Mouse (Mus musculus) lung, postnatal 0 days (tissue): ENCODE results near the gene Snapin. TPM values are rescaled to one million over a fixed set of nuclear protein-coding genes. Genes with fewer than 3 reads are reported as not detected.

Source experiments
- ATAC-seq: fragments of 200-750 bp; cut with Nextera tagmentation; 2 replicates; pipeline ENCODE4 v1.8.0; 2017; ENCODE audit warnings: moderate library complexity
- DNase-seq: peaks from one replicate; pipeline ENCODE4 v3.0.0-alpha.2; 2016; ENCODE audit warnings: low spot score
- H3K27ac ChIP-seq: fragments of 300-500 bp; sonication (generic); 2 replicates; pipeline ENCODE4 v1.5.1; 2014; ENCODE audit warnings: antibody characterized with exemption, mild to moderate bottlenecking, low read length, mixed read lengths
- H3K27me3 ChIP-seq: fragments of 300-500 bp; sonication (generic); replicated peaks from 2 replicates; pipeline ENCODE4 v1.6.1; 2014; ENCODE audit warnings: low read length, mixed read lengths; ENCODE audit not compliant: insufficient read depth
- H3K36me3 ChIP-seq: fragments of 300-500 bp; sonication (generic); 2 replicates; pipeline ENCODE4 v1.6.1; 2014; ENCODE audit warnings: low read length, mixed read lengths; ENCODE audit not compliant: insufficient read depth
- H3K4me1 ChIP-seq: fragments of 300-500 bp; sonication (generic); 2 replicates; pipeline ENCODE4 v1.6.1; 2014; ENCODE audit warnings: antibody characterized with exemption, low read depth, low read length, mixed read lengths; ENCODE audit not compliant: insufficient read depth
- H3K4me2 ChIP-seq: fragments of 300-500 bp; sonication (generic); replicated peaks from 2 replicates; pipeline ENCODE4 v1.6.1; 2014; ENCODE audit warnings: low read depth, mild to moderate bottlenecking, low read length, moderate library complexity, mixed read lengths
- H3K4me3 ChIP-seq: fragments of 300-500 bp; sonication (generic); 2 replicates; pipeline ENCODE4 v1.5.1; 2014; ENCODE audit warnings: low read depth, low read length
- H3K9ac ChIP-seq: fragments of 300-500 bp; sonication (generic); replicated peaks from 2 replicates; pipeline ENCODE4 v1.6.1; 2014; ENCODE audit warnings: low read depth, mild to moderate bottlenecking
- H3K9me3 ChIP-seq: fragments of 300-500 bp; sonication (generic); 2 replicates; pipeline ENCODE4 v1.6.1; 2016; ENCODE audit warnings: low read length, mixed read lengths
- CTCF ChIP-seq: IDR thresholded peaks from 2 replicates; pipeline ENCODE4 v1.5.1; 2016; ENCODE audit warnings: antibody characterized with exemption, mild to moderate bottlenecking
- EP300 ChIP-seq: IDR thresholded peaks from 2 replicates; pipeline ENCODE4 v1.6.1; 2016; ENCODE audit warnings: antibody characterized with exemption, mild to moderate bottlenecking, control low read depth
- whole genome bisulfite sequencing: fragments of 180-500 bp; shearing (Covaris S2); extraction: QIAGEN DNeasy Blood & Tissue Kit; methylation state at CpG from one replicate; pipeline ENCODE4 v1.1.7; 2014; 5-methylcytosine and 5-hydroxymethylcytosine counted together
- polyA plus RNA-seq: library from polyadenylated mRNA; unstranded; fragments of >200 nt; fragmentation: Nextera tagmentation; extraction: Ambion mirVana; gene quantifications from 2 replicates; pipeline ENCODE4 v1.2.1, GENCODE M21; 2015

Snapin gene
- polyA plus RNA-seq, result 97.9 and 101 TPM in 2 replicates

DNA sequence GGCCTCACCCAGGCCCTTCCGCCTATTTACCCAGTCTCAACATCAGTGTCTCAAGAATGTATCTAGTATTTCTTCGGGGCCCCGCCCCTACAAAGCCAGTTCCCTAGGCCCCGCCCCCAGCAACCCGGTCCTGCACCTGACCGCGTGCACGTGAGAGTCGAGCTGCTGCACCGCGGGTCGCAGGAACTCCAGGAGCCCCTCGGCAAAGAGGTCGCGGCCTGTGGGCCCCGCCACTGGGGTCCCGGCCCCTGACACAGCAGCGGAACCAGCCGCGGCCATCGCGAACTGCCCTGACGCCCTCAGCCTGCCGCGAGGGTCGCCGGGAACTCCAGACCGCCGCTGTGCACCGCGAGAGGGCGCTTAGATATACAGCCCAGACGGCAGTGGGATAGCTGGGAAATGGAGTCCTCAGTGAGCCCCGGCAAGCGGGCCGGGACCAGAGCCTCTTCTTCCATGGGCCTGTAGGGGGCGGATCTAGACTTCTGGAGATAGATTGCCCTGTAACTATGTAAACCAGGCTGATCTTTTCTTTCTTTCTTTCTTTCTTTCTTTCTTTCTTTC lies at the start of gene Snapin:
Snapin (minus strand) TSS at position 338 of the 561 bp plus-strand sequence.
- Histone ChIP-seq H3K4me3 (peak within 1 kb of the TSS; percentile 85), H3K36me3 (peaks cover 5% of the 10 kb centered on the region; the same call in 1 of the 2 replicates), H3K9ac (peak within 1 kb of the TSS; percentile 70), H3K9me3 (no peaks in the 10 kb centered on the region), H3K27me3 (no peaks in the 10 kb centered on the region), H3K4me1 (0 out of 2 replicates have a peak, but pooled peaks cover 4% of the 10 kb centered on the region), H3K4me2 (peak within 1 kb of the TSS; percentile 59), H3K27ac (peak within 1 kb of the TSS; percentile 93)
- ATAC-seq, result peak; percentile 98
- under 1% methylated on average over 37 of the region's 37 CpGs for WGBS
- DNase-seq, result peak; percentile 99
- TF ChIP-seq EP300, result no peak
- peak; percentile 97 for TF ChIP-seq CTCF

DNA sequence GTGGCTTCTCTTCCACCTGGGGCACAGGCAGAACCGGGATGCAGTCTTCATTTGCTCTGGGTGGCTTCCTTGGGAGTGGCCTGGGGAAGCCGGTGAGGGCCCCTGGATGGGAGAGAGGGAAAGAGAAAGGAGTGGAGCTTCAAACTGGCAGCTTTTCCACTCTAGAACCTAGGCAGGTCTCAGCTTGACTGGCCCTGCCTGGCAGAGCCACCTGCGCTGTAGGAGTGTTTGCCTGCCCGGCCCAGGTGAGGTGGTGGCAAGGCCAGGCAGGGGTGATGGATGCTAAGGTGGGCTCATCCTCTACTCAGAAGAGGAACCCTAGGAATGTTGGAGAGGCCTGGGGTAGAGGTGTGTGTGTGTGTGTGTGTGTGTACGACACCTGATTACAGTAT lies 47.1 kb upstream of the Snapin start:
- peak overlapping the region; percentile 87 for H3K27ac ChIP-seq
- 55% methylated on average over 5 of the region's 5 CpGs for WGBS
- H3K9me3 ChIP-seq, result no peaks in the 10 kb centered on the region
- ATAC-seq, result no peak
- no peak for DNase-seq
- peak overlapping the region; percentile 48 for H3K4me2 ChIP-seq
- no peaks in the 10 kb centered on the region; the same call in 1 of the 2 replicates for H3K4me1 ChIP-seq
- peak overlapping the region; percentile 34 for H3K4me3 ChIP-seq
- H3K36me3 ChIP-seq, result no peaks in the 10 kb centered on the region
- no peaks in the 10 kb centered on the region for H3K27me3 ChIP-seq
- H3K9ac ChIP-seq, result peak overlapping the region; percentile 46
- TF ChIP-seq EP300 (no peak), CTCF (no peak)

DNA sequence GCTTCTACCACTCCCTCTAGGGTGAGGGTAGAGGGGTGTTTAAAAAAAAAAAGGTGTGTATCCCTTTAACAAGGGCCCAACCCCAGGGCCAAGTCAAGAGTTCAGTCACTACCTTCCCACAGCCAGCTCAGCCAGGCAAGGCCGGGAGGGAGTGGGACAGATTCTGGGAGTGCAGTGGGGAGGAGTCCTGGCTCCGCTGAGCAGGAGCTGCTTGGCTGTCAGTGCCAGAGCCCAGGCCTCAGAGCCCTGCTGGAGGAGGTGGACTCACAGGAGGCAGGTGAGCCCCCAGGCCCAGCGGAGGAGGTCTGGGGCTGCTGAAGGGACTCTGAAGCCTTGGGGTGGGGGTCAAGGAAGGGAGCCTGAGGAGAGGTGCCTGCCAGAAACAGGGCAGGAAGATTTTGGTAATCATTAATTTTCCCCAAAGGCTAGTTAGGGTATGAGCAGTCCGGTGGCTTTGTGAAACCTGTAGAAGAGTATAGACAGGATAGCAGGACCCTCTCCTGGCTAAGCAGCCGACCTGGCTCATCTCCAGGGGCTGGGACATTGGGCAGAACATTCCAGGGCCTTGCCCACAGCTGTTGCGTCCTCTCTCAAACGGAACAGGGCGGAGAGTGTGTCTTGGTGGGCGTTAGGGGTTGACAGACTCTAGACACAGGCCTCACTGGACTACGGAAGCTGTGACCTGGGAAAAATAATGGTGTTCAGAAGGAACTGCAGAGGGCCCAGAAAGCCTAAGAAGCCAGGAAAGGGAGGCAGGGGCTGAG lies 46.5 kb upstream of the Snapin start, which contains the start of gene S100a16:
S100a16 (plus strand) TSS at position 114 of the 764 bp plus-strand sequence.
- peak within 1 kb of the TSS; percentile 34 for H3K4me3 ChIP-seq
- peak; percentile 87 for ATAC-seq
- peak within 1 kb of the TSS; percentile 48 for H3K4me2 ChIP-seq
- H3K27me3 ChIP-seq, result no peaks in the 10 kb centered on the region
- no peaks in the 10 kb centered on the region for H3K36me3 ChIP-seq
- peak within 1 kb of the TSS; percentile 87 for H3K27ac ChIP-seq
- H3K4me1 ChIP-seq, result no peaks in the 10 kb centered on the region; the same call in 1 of the 2 replicates
- WGBS, result 21% methylated on average over 10 of the region's 10 CpGs
- TF ChIP-seq CTCF, result no peak
- TF ChIP-seq EP300, result no peak
- DNase-seq, result peak; percentile 92
- no peaks in the 10 kb centered on the region for H3K9me3 ChIP-seq
- H3K9ac ChIP-seq, result peak within 1 kb of the TSS; percentile 46

DNA sequence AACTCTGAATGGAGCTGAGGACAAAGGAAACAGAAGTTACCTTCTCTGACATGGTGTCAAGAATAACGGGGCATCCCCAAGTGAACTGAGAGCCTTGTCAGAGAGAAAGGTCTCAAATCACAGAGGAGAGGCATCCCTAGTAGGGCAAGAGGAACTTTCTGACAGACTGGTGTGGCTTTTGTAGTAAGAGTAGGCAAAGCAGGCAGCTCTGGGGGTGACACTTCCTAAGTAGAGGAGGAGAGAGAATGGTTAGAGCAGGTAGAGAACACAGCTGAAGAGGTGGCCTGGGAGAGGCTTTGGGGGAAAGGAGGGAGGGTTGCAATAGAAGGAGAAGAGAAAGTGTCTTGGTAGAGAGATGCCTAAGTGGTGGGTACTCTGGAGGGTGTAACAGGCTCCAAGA lies 44.6 kb upstream of the Snapin start:
- WGBS, result 67% methylated on average over 1 of the region's 1 CpGs
- no peak for ATAC-seq

DNA sequence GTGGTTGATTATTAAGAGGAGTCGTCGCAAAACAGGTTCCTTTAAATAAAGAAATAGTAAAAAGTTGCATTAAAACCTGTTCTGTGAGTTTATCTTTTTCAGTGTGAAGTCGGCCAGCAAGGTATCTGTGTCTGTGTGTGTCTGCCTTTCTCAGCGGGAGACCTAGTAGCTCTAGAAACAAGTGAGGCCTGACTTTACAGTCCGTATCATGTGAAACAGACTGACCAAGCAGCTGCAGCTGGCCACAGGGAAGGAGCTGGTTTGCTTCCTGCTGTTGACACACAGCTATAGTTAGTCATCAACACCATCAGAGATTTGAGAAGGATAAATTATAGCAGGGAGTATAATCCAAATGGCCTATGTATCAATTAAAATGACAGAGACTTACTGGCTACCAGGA lies 40.9 kb upstream of the Snapin start:
- no peak for TF ChIP-seq EP300
- TF ChIP-seq CTCF, result no peak
- Histone ChIP-seq H3K36me3 (no peaks in the 10 kb centered on the region), H3K27me3 (no peaks in the 10 kb centered on the region), H3K4me2 (no peak overlapping the region), H3K9me3 (no peaks in the 10 kb centered on the region), H3K9ac (no peak overlapping the region), H3K4me1 (no peaks in the 10 kb centered on the region), H3K4me3 (no peak overlapping the region), H3K27ac (no peak overlapping the region)
- 51% methylated on average over 5 of the region's 5 CpGs for whole genome bisulfite sequencing
- ATAC-seq, result no peak
- DNase-seq, result no peak

More for the DNA sequence above, 44.6 kb upstream of the Snapin start:
- no peak overlapping the region for H3K27ac ChIP-seq
- H3K4me2 ChIP-seq, result no peak overlapping the region
- H3K9ac ChIP-seq, result no peak overlapping the region
- DNase-seq, result no peak
- no peaks in the 10 kb centered on the region; the same call in 1 of the 2 replicates for H3K4me1 ChIP-seq
- no peaks in the 10 kb centered on the region for H3K27me3 ChIP-seq
- H3K36me3 ChIP-seq, result no peaks in the 10 kb centered on the region
- TF ChIP-seq CTCF (no peak), EP300 (no peak)
- no peaks in the 10 kb centered on the region for H3K9me3 ChIP-seq
- H3K4me3 ChIP-seq, result no peak overlapping the region

DNA sequence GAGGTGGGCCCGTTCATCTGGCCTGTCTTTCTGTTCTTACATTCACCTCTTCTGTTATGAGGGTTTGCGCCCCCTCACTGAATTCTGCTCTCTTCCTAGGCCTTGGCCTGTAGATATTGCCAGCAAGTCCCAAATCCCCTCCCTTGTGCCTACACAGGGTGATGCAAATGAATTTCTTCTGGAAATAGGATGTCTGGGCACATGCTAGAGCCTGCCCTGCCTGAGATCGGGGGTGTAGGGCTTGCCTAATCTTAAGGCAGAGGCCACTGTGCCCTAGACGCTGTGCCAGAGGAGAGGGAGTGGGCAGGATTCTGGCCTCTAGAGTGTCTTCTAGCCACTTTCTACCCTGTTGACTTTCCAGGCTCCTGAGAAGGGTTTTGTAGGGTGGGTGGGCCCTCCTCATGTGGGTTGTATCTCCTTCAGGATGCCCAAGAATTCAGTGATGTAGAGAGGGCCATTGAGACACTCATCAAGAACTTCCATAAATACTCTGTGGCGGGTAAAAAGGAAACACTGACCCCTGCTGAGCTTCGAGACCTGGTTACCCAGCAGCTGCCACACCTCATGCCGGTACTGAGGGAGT lies 36.5 kb upstream of the Snapin start:
- no peaks in the 10 kb centered on the region; the same call in 1 of the 2 replicates for H3K4me1 ChIP-seq
- no peaks in the 10 kb centered on the region for H3K27me3 ChIP-seq
- H3K27ac ChIP-seq, result peak overlapping the region; percentile 54; the same call in 1 of the 2 replicates
- peak overlapping the region; percentile 15 for H3K4me2 ChIP-seq
- ATAC-seq (peak; percentile 42), DNase-seq (no peak)
- H3K4me3 ChIP-seq, result no peak overlapping the region
- no peaks in the 10 kb centered on the region for H3K9me3 ChIP-seq
- H3K9ac ChIP-seq, result no peak overlapping the region
- TF ChIP-seq EP300 (peak; percentile 52; the same call in 1 of the 2 replicates), CTCF (no peak)
- WGBS, result 62% methylated on average over 7 of the region's 7 CpGs
- H3K36me3 ChIP-seq, result no peaks in the 10 kb centered on the region
